Mouse (Mus musculus): Measurements from ENCODE around the gene Rhbdf2. TPM values are rescaled to one million over a fixed set of nuclear protein-coding genes. Genes with fewer than 3 reads are reported as not detected.
A peak's percentile ranks its signal among the peaks of the same experiment; 100 is the strongest.

The Rhbdf2 gene
- total and polyA plus RNA-seq, 3 experiments: 6.4 to 13.7 TPM; not detected in 1

- H3K27ac ChIP-seq (ENCODE audit: control insufficient read depth, low read depth, low read length): peak overlapping the region; percentile 83
- DNase-seq (ENCODE audit: low read depth, low spot score): peak; percentile 92
- H3K4me1 ChIP-seq (ENCODE audit: control insufficient read depth in 1 of 2, insufficient read depth in 2 of 2, low read length in 2 of 2): peaks cover 21 to 45% of the 10 kb centered on the region in 2 experiments
- H3K79me2 ChIP-seq (ENCODE audit: control insufficient read depth, insufficient read depth, low read length, poor library complexity): no peaks in the 10 kb centered on the region; the same call in 1 of the 2 replicates
- peak overlapping the region; percentile 61 for H3K9ac ChIP-seq (ENCODE audit: control insufficient read depth, low read depth, low read length, poor library complexity, severe bottlenecking)
- H3K4me3 ChIP-seq (ENCODE audit: control insufficient read depth in 1 of 2, insufficient read depth in 1 of 2, low read depth in 2 of 2, low read length in 2 of 2): peak overlapping the region; percentile 45 to 46
- peaks cover 0 to 30% of the 10 kb centered on the region in 2 experiments; a peak in 2 of 4 replicates for H3K36me3 ChIP-seq (ENCODE audit: control insufficient read depth in 1 of 2, insufficient read depth in 2 of 2, low read length in 2 of 2)
- H3K9me3 ChIP-seq (replicated peaks; ENCODE audit: insufficient read depth, low read length): no peaks in the 10 kb centered on the region
- H3K27me3 ChIP-seq (ENCODE audit: control insufficient read depth in 1 of 2, insufficient read depth in 2 of 2, low read length in 2 of 2): no peaks in the 10 kb centered on the region
- TF ChIP-seq RAD21 (IDR thresholded peaks at IDR 0.05; ENCODE audit: low read depth, low read length) (no peak), GATA1 (IDR thresholded peaks at IDR 0.05; ENCODE audit: low read depth, low read length) (peak; percentile 78), MAZ (IDR thresholded peaks at IDR 0.05; ENCODE audit: low read depth, low read length) (peak; percentile 86), ZC3H11A (IDR thresholded peaks at IDR 0.05; ENCODE audit: low read depth, low read length) (no peak), POLR2A (IDR thresholded peaks at IDR 0.05; ENCODE audit: control insufficient read depth in 1 of 2, insufficient read depth in 1 of 2, low read depth in 1 of 2, low read length in 2 of 2, poor library complexity in 1 of 2) (peak in 1 of 2 experiments; percentile 50; a peak in 1 of 4 replicates), HCFC1 (IDR thresholded peaks at IDR 0.05; ENCODE audit: low read depth, low read length) (peak; percentile 59), USF2 (IDR thresholded peaks at IDR 0.05; ENCODE audit: borderline replicate concordance in 1 of 2, insufficient read depth in 1 of 2, low read depth in 1 of 2, low read length in 2 of 2) (no peak), TAL1 (IDR thresholded peaks at IDR 0.05; ENCODE audit: low read length) (peak; percentile 86), MAX (IDR thresholded peaks at IDR 0.05; ENCODE audit: low read length) (peak; percentile 53; the same call in 1 of the 2 replicates), TCF12 (IDR thresholded peaks at IDR 0.05; ENCODE audit: low read depth, low read length) (peak; percentile 90), POLR2AphosphoS5 (IDR thresholded peaks at IDR 0.05; ENCODE audit: borderline replicate concordance, low read depth, low read length) (no peak), SIN3A (IDR thresholded peaks at IDR 0.05; ENCODE audit: low read length) (peak; percentile 78), E2F4 (IDR thresholded peaks at IDR 0.05; ENCODE audit: borderline replicate concordance, low read depth, low read length) (peak; percentile 88), USF1 (IDR thresholded peaks at IDR 0.05; ENCODE audit: low read depth, low read length) (0 out of 2 replicates have a peak, but pooled peaks have one; percentile 32), POLR2AphosphoS2 (IDR thresholded peaks at IDR 0.05; ENCODE audit: low read length) (peak; percentile 54; the same call in 1 of the 2 replicates), JUND (IDR thresholded peaks at IDR 0.05; ENCODE audit: low read depth, low read length) (no peak), MAFK (IDR thresholded peaks at IDR 0.05; ENCODE audit: borderline replicate concordance, low read depth, low read length) (0 out of 2 replicates have a peak, but pooled peaks have one; percentile 20), MYC (IDR thresholded peaks at IDR 0.05; ENCODE audit: low read depth, low read length) (peak; percentile 51; the same call in 1 of the 2 replicates), KAT2A (conservative IDR thresholded peaks at IDR 0.05; ENCODE audit: low read depth, low read length) (no peak), CTCF (IDR thresholded peaks at IDR 0.05 in 2 of 3, conservative IDR thresholded peaks at IDR 0.05 in 1 of 3; ENCODE audit: control insufficient read depth in 1 of 3, insufficient read depth in 1 of 3, low read depth in 2 of 3, low read length in 3 of 3, poor library complexity in 1 of 3, severe bottlenecking in 1 of 3) (peak in 2 of 3 experiments; percentile 24 to 49; a peak in 4 of 6 replicates), GABPA (IDR thresholded peaks at IDR 0.05; ENCODE audit: low read depth, low read length) (no peak), ZNF384 (IDR thresholded peaks at IDR 0.05; ENCODE audit: low read depth, low read length) (peak; percentile 99), CHD2 (IDR thresholded peaks at IDR 0.05; ENCODE audit: low read length) (no peak; the same call in 1 of the 2 replicates), EP300 (IDR thresholded peaks at IDR 0.05; ENCODE audit: low read depth in 1 of 2, low read length in 2 of 2) (peak; percentile 91 to 95), ETS1 (IDR thresholded peaks at IDR 0.05; ENCODE audit: low read depth, low read length) (peak; percentile 88), MXI1 (IDR thresholded peaks at IDR 0.05; ENCODE audit: low read depth, low read length) (peak; percentile 63), ZKSCAN1 (IDR thresholded peaks at IDR 0.05; ENCODE audit: low read depth, low read length) (peak; percentile 33; the same call in 1 of the 2 replicates), UBTF (IDR thresholded peaks at IDR 0.05; ENCODE audit: borderline replicate concordance, insufficient read depth, low read depth, low read length) (no peak), NRF1 (IDR thresholded peaks at IDR 0.05; ENCODE audit: insufficient read depth, low read depth, low read length, poor library complexity, severe bottlenecking) (no peak), MYB (IDR thresholded peaks at IDR 0.05; ENCODE audit: low read depth, low read length) (0 out of 2 replicates have a peak, but pooled peaks have one; percentile 36), MEF2A (IDR thresholded peaks at IDR 0.05; ENCODE audit: extremely low read depth, insufficient replicate concordance, low read depth, low read length, poor library complexity, severe bottlenecking) (no peak), CHD1 (IDR thresholded peaks at IDR 0.05; ENCODE audit: low read depth, low read length) (peak; percentile 64; the same call in 1 of the 2 replicates), TBP (IDR thresholded peaks at IDR 0.05; ENCODE audit: low read depth, low read length) (0 out of 2 replicates have a peak, but pooled peaks have one; percentile 32), ZMIZ1 (IDR thresholded peaks at IDR 0.05; ENCODE audit: low read depth, low read length) (peak; percentile 69; the same call in 1 of the 2 replicates)
These were observed 10.9 kb downstream of the Rhbdf2 start for GRCm38 (mm10) chr11:116615735-116616437.
